Mouse (Mus musculus): ENCODE results near the gene Mme. TPM values are rescaled to one million over a fixed set of nuclear protein-coding genes. Genes with fewer than 3 reads are reported as not detected.

Mme gene
- total RNA-seq, 2 experiments from 2014 or later = not detected

DNA sequence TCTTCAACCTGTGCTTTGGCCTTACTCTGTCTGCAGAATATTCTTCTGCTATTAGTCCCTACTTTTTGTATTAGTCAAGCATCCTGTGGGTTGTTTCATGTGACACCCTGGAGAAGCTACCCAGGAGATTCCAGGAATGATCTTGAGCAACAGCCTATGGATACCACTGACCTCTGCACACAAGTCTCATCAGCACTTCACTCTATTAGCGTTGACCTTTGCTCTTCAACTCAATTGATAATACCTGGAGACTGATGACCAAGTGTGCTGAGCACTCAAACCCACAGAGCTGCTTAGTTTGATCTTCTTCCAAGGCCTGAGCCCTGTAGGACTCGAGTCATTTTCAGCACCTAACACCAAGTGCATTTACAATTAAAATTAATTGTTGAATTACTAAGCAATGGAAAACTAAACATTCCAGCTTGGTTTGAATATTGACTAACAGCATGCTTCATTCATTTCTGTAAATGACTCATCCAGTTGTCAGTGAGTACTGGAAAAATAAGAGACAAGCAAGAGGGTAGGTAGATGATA is 107.6 kb downstream of the Mme start:
- ATAC-seq (replicated peaks; ENCODE audit: low FRiP score, poor library complexity, severe bottlenecking) = no peak

DNA sequence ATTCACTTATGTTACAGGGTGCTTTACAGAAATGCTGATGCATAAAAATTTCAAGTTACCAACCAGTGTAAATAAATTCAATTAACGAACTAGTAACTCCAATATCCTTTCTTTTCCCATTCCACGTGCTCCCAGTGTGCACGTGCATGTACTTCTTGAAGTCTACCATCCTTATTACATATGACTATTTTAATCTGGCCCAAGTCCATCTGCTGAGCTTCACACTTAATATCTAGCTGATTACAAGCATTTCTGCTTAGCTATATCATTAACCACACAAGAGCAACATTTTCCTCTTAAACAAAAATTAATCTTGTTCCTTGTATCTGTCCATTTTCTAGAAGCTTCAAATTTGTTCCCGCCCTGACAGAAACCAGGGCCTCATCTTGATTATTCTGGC is 108.9 kb downstream of the Mme start:
- no peak for ATAC-seq (replicated peaks; ENCODE audit: low FRiP score, poor library complexity, severe bottlenecking)

DNA sequence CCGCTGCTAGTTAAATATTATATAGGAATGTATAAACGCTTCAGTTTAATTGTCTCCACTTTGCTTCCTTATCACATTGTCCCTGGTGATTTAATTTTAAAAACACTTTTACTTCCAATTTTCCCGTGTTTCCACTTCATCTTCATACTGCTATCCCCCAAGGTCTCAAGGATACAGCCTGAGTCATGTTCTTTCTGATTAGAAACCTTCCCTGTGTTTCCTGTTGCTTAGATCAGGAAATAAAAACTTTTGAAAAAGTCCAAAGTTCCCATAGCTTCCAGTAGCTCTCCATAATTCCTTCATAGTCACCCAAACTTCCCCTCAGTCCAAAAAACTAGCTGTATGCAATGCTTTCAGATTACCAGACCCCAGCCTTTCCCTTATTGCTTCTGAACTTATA is 109.4 kb downstream of the Mme start:
- no peak for ATAC-seq (replicated peaks; ENCODE audit: low FRiP score, poor library complexity, severe bottlenecking)

DNA sequence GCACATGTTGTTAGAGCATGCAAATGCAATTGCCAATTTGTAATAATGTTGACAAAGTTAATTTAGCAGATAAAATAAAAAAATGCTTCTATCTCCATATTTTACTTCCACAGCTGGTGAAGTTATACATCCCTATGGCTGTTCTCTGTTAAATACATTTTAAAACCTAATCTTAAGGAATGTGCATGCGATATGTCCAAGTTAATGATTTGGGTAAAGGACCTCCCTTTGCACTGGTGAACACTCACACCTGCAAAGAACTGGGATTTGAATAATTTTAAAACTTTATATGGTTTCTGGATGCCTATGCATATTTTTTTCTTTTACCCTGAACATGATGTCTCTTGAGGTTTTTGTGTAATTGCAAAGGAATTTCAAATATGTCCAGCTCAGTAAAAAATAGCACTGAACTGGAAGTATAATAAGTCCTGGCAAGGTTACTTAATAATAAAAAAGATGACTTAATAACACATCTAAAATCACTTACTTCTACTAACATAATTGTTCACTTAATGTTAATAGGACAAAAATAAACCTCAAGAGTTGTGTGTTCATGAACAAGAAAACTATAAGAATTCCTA is 110.4 kb downstream of the Mme start:
- ATAC-seq (replicated peaks; ENCODE audit: low FRiP score, poor library complexity, severe bottlenecking) = no peak

DNA sequence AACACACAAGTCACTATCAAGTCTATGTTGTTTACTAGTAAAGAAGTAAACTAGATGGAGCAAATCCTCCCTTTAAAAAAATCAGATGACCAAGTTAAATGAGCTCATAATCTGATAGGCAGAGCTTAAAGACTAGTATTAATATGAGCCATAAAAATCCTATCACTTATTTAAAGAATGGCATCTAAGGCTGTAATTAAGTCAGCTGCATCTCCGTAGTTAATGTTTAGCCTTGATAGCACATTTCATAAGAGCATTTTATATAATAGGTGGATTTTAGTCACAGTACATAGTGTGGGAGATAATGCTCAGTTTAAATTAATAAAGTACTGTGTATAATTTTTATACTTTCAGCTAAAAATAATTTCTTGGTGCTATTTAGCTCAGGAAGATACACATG is 118.2 kb downstream of the Mme start:
- ATAC-seq (replicated peaks; ENCODE audit: low FRiP score, poor library complexity, severe bottlenecking) = no peak

DNA sequence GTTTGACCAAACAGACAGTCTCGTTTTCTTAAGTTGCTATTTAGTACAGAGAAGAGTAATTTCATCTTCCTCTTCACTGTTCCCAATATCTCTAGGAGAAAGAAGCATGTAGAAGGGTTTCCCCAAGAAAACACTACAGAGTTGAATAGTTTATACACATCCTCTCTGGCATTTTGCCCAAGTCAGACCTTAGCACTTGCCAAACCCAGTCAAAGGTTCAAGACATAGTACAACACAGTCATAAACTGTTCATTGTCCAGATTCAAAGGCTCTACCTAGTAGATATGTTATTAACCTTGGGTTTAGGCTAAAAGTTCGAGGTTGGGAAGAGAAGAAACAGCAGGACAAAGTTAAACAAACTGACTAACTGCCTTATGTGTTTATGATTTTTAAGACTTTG is 143.7 kb downstream of the Mme start:
- ATAC-seq (replicated peaks; ENCODE audit: low FRiP score, poor library complexity, severe bottlenecking) = no peak

DNA sequence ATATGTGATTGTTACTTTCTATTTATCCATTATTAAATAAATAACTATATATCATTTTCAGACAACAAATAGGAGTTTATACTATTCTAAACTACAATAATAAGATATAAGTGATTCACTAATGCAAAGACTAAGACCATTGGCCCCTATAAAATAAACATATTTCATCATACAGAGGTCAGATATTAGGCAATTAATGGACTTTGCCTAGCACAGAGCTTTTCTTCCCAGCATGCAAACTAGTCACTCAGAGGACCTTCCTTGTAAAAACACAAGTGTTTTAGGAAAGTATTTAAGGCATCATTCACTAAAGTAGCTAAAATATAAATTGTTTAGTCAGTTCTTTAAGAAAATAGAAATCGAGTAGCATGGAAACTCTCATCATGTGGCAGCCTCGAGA is 149.4 kb downstream of the Mme start:
- ATAC-seq (replicated peaks; ENCODE audit: low FRiP score, poor library complexity, severe bottlenecking) = no peak

DNA sequence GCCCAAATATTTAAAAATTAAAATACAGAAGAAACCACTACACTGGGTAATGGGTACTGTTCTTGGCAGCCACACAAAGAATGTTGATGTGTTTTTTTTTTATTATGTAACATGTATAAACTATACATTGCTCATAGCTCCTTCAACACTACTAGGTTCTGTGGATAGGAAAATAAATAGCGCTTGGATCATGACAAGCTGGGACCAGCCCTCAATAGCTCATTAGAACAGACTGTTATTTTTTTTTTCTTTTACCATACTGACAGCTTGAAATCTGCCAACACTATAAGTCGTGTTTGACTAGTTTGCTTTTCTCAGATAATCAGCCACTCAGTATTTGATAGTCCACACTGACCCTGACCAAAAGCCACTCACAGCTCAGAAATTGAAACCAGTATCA is 150.0 kb downstream of the Mme start:
- no peak for ATAC-seq (replicated peaks; ENCODE audit: low FRiP score, poor library complexity, severe bottlenecking)

DNA sequence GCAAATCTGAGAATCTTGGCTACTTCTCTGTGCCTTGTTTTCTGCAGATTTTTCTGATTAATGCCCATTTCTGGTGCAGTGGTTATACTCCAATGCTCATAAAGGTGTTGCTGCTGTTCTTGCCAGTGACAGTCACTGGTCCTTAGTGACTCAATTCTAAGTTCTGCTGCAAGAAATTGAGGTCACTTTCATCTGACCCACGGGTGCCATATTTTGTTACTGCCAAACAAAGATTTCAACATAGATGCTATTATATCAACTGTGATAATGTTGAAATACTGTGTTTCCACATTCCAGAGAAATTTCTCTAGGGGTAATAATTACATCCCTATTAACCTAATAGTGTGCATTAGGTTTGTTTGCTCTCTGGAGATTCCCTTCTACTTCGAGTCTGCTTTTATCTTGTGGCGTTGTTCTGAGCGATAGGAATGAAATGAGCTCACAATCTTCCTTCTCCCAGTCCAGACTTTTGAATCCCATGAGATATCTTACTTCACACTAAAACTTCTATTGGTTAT is 153.1 kb downstream of the Mme start:
- ATAC-seq (replicated peaks; ENCODE audit: low FRiP score, poor library complexity, severe bottlenecking) = no peak

DNA sequence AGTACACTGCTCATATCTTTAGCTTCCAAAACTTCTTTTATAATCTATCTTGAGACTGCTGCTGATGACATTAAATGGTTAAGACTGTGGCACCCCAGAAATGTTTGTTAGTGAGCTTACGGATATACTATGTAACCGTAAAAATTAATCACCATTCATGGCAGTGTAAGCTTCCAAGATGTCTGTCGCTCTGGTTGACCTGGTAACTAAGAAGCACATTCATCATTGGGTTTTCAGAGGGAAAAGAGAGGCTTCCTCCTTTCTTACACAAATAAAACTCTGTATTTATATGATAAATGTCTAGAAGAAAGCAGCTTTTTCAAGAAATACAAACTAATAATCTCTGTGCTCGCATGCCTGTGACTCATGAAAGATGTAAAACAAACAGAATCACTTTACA is 156.8 kb downstream of the Mme start:
- ATAC-seq (replicated peaks; ENCODE audit: low FRiP score, poor library complexity, severe bottlenecking) = no peak

DNA sequence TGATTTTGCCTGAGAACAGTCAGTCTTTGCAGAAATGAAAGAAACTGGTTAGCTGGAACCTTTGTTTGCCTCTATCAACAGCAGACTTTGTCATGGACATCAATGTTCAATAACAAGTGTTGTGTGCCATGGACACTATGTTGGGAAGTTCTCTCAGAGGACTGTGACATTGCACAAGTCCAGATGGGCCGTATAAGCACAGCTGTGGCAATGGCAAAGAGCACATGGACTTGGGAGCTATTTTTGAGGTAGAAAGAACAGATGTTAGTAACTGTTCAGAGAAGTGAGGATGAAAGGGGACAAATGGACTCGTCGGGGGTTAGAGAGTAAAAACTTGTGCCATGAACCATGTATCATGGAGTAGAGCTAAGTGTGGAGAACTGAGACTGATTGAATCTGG is 165.1 kb downstream of the Mme start:
- no peak for ATAC-seq (replicated peaks; ENCODE audit: low FRiP score, poor library complexity, severe bottlenecking)

DNA sequence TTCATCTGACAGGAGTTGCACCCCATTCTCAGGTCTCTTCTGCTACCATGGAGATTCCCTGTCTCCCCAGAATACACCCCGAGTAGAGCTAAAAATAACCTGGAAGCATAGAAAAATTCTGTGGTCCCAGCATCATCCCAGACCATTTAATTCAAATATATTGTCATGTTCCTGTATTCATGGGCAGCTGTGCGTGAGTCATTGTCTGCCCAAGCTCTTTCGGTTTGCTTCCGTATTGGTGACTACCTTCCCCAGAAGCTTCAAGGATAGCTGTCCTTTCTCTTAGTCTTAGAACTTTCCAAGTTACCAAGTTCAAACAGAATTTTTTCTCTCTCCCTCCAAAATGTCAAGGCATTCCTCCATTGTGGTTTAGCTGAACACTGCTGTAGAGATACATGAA is 169.7 kb downstream of the Mme start:
- no peak for ATAC-seq (replicated peaks; ENCODE audit: low FRiP score, poor library complexity, severe bottlenecking)

DNA sequence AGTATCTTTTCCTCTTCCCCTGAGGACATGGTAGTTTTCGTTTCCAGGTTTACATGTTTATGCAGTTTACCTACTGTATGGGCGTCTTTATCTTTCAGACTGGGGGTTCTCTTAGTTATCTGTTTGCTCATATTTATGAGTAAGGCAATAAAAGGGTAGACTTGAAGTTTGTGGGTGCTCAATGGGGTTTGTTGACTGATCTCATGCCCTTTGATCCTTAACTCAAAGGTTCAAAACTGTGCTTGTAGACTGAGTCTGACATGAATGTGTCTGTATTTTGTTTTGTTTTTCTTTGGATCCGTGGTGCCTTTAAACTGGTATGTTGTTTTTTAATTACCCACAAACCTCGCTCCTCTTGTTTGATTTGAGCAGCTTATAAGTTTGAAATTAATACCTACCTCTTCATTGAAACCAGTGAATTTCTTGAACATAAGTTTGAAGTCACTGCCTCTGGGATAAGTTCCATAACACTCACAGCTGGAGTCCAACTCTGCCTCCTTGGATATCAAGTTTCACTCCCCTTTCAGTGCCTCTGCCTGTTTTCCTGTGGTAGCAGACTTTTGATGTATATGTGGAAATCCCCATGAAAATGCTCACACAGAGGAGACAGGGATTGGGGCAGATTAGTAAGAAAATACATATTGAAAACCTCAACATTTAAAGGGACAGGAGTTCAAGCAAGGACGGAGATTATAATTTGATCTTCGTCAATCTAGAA is 171.0 kb downstream of the Mme start:
- no peak for ATAC-seq (replicated peaks; ENCODE audit: low FRiP score, poor library complexity, severe bottlenecking)

DNA sequence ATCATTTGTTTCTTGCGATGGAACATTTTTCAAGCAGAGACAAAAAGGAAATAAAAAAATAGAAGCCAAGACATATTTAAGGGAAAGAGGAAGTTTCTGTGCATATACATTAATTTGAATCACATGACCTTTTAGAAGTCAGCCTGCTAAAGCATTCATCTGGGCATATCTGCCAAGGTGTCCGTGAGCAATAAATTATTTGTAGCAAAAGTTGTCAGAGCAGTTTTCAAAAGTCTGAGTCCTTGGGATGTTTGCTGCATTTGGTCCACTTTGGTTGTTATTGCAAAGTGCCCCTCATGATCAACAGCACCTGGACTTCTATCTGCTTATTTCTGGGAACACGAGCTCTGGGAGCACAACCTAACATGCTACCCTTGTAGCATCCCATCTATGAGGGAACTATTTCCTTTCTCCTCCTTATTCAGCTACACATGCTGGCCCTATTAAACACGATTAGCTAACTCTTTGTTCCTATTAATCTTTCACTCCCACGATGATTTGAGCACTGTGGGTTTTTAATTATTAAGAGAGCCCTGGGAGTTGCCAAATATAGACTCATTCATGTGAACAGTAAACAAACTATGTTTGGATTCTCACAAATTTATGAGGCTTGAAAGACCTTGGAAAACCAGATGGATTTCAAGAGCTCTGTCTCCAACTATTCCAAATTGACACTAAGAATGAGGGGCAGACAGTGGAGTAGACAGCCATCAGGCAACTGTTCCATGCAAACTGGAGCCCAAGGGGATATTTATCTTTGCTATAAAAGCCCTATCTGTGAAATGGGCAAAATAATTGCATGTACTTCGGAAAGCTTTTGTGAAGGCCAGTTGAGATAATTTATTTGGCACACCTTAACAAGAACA is 171.9 kb downstream of the Mme start:
- ATAC-seq (replicated peaks; ENCODE audit: low FRiP score, poor library complexity, severe bottlenecking) = no peak

DNA sequence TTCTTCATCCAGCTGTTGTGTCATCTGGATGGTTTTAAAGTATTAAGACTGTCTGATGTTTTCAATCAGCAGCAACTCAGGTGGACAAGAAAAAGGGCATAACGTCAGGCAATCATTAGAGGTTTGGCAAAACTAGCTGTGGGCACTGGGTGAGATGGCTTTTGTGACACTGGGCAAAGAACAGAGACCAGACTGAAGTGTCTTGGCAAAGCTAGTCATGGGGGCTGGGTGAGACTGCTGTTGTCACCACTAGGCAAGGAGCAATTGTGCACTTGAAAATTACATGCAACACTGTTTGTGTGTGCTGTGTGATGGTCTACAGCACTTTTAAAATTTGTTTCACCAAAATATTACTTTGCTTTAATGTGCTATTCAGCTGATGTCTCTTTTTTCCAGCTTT is 175.9 kb downstream of the Mme start:
- no peak for ATAC-seq (replicated peaks; ENCODE audit: low FRiP score, poor library complexity, severe bottlenecking)

DNA sequence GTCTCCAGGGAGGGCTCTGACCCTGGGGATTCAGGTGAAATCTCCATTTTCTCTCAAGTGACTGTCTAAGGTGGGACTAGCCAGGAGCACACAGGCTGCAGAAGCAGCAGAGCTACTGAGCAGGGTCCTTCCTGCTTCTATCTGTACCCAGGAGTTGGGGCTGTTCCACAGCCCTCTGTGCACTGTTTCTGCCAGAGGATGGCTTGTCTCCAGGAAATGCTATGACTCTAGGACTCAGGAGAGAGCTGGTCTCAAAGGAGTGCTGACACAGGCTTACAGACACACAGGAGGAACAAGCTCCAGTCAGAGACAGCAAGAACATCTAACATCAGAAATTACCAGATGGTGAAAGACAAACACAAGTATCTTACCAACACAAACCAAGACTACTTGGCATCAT is 176.4 kb downstream of the Mme start:
- no peak for ATAC-seq (replicated peaks; ENCODE audit: low FRiP score, poor library complexity, severe bottlenecking)

DNA sequence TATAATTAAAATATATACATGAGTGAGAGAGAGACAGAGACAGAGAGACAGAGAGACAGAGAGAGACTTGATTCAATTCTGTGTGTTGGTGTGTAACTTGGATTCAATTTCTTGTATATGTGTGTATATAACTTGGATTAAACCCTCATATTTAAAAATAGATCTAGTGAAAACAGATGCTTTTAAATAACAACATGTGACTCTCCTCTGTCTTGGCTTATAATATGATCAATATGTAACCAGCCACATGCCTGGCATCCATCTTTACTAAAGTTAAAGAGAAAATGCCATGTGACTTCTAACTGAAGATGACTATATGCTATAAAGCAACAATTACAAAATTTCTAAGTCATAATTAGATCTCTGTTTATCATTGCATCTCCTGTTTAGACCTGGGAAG is 182.2 kb downstream of the Mme start:
- ATAC-seq (replicated peaks; ENCODE audit: low FRiP score, poor library complexity, severe bottlenecking) = no peak
